Mouse (Mus musculus): ENCODE results near the gene Thsd4.

- no peak for TF ChIP-seq POLR2A (IDR thresholded peaks at IDR 0.05; ENCODE audit: insufficient read depth, low read length)
- TF ChIP-seq CTCF (IDR thresholded peaks at IDR 0.05; ENCODE audit: low read depth, low read length), result no peak
- TF ChIP-seq EP300 (IDR thresholded peaks at IDR 0.05; ENCODE audit: insufficient read depth, low read depth, low read length), result no peak
Observed at GRCm38 (mm10) chr9:60526195-60526594, 4.3 kb upstream of the Thsd4 start.
